Mouse (Mus musculus) kidney, adult 11 months (tissue): ENCODE results near the gene Erv3.

ENCODE experiments used
- DNase-seq: peaks from one replicate; pipeline ENCODE4 v3.0.0; 2022

Gene Erv3

GRCm38 (mm10) chr2:131859721-131860120 lies at the start of gene Erv3:
Gene Erv3 (minus strand): TSS chr2:131859747.
- DNase-seq = no peak

DNA sequence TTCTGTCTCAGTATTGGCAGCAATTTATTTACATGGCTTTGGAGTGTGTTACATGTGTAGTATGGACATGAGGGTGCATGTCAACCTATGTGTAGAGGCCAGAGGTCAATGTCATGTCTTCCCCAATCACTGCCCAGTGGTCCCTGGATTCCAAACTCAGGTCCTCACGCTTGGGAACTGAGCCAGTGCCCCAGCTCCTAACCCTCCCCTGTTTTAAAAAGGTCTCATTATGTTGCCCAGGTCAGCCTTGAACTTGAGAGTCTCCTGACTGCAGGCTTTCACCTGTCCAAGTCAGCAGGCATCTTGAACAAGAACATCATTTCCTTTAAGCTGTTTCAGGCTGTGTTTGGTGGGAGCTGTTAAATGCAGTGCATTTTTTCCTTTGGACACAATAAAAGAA lies 49.4 kb upstream of the Erv3 start:
- DNase-seq = peak; percentile 26

GRCm38 (mm10) chr2:131908351-131908861 lies 48.9 kb upstream of the Erv3 start:
- peak; percentile 66 for DNase-seq

DNA sequence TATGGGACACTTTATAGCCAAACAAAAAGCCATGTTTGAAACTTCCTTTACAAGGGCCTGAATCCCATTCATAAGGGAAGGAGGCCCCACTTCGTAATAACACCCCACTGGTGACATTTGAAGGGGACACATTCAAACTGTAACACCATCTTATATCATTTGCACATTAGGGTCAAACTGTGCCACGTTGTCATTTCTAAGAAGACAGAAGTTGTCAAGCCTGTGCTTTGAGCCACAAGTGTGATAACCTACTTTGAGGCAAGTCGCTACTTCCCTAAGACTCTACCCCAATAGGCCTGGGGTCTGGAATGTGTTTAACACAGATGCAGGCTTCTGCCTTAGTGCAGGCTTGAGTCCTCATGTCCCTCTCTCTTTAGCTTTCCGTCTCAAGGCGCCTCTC lies 47.8 kb upstream of the Erv3 start:
- DNase-seq = no peak

DNA sequence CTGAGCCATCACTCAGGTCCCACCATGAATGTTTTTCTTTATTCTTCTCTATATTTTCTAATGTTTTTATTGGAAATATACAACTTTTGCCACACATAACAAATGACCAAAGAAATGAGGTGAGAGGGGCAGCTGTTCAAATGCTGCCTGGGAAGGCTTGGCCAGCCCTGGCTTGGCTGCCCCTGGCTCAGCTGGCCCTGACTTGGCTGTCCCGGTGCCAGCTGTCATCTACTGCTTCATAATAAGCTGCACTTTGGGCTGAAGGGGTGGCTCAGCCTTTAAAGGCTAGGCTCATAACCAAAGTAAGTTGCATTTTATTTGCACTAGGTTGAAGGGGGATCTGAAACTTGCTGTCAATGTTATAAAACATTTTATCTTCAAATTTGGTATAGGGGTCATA lies 47.3 kb upstream of the Erv3 start:
- peak; percentile 47 for DNase-seq

- no peak for DNase-seq
Measured at GRCm38 (mm10) chr2:131906266-131906665, 46.7 kb upstream of the Erv3 start.

- no peak for DNase-seq
Measured at GRCm38 (mm10) chr2:131905776-131906175, 46.2 kb upstream of the Erv3 start.

DNA sequence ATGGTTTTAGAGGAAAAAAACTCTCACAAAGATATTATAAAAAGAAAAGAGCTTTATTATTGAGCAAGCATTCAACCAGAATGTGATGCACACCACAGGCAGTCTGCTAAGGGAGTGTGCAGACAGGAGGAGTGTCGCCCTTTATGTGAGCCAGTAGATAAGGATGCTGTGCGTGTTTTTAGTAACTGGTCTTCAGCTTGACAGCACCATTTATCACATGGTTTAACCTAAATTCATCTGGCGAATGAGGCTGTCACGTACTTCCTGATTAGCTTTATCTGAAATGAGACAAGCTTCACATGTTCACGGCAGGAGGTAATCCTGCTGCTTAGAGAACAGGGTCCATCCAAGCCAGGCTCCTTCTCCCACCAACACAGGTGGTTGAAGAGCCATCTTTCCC lies 45.5 kb upstream of the Erv3 start:
- DNase-seq = no peak

- DNase-seq = no peak
Measured at GRCm38 (mm10) chr2:131902867-131903266, 43.3 kb upstream of the Erv3 start.

DNA sequence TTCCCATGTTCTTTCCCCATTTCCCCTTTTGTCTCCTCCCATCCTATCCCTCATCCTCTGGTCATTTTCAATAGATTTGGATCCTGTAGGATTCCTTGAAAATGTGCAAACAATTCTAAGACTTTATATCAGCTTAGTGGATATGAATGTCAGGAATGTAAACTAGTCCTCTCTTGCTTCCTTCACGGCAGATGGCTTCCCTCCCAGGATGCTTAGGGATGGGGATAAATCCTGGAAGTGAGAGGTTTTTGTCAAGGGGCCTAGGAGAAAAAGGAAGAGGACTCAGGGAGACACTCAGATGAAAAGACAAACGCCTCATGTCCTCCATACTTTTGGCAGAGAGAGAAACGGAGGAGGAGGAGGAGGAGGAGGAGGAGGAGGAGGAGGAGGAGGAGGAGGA lies 42.9 kb upstream of the Erv3 start:
- DNase-seq = no peak

- no peak for DNase-seq
Measured at GRCm38 (mm10) chr2:131897336-131898109, 38.0 kb upstream of the Erv3 start.

GRCm38 (mm10) chr2:131896011-131896410 lies 36.5 kb upstream of the Erv3 start:
- DNase-seq = no peak

DNA sequence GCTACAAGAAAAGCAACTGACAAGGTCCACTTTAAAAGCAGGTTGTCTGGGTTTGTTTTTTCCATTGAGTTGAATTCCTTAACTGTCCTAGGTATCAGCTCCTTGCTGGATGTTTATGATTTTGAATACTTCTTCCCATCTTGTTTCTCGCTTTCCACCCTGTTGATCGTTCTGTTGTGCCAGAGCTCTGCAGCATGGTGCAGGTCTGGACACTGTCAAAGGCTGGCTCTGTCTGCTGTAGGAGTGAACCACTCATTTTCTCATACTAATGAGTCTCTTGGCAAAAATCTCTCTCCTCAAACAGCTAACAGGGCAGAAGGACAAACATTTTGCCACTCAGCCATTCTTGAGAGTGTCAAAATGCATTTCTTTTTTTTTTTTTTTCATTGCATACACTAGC lies 35.6 kb upstream of the Erv3 start:
- DNase-seq = no peak

GRCm38 (mm10) chr2:131892534-131892933 lies 33.0 kb upstream of the Erv3 start:
- DNase-seq = no peak

DNA sequence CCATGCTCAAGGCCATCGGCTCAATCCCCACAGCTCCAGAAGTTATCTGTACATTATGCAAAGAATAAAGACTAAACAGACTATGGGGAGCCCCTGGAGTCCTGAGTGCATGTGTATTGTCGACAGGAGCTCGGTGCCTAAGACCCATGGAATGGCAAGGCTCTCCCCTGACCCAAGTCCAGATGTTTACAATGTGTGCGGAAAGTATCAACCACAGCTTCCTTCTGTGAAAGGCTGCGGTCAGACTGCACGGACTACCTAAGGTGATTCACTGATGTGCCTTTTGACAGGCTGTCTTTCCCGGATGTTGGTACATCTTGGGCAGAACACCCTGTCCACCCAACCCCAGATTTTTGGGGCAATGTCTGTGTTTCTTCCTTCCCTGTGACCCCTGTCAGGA lies 28.7 kb upstream of the Erv3 start:
- no peak for DNase-seq

- DNase-seq = no peak
Measured at GRCm38 (mm10) chr2:131886503-131887160, 27.1 kb upstream of the Erv3 start.

- no peak for DNase-seq
Measured at GRCm38 (mm10) chr2:131883136-131883535, 23.6 kb upstream of the Erv3 start.

GRCm38 (mm10) chr2:131881766-131882165 lies 22.2 kb upstream of the Erv3 start:
- DNase-seq = peak; percentile 28

GRCm38 (mm10) chr2:131876551-131877265 lies 17.2 kb upstream of the Erv3 start:
- no peak for DNase-seq

DNA sequence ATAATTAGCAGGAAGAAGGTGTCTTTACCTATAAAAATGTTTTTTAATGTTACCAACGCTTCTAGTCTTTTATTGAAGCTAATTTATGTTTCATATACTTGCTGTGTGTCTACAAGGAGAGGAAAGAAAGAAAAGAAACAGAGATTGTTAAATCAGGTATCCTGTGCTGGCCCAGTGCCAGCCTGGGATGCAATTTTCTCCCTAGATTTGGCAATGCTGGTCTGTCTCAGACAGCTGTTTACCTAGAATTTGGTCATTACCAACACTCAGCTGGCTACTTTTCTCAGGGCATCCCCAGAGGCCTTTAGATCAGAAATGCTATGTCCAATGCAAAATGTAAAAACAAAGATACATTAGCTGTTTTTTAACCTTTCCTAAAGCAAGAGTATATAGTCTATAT lies 13.8 kb upstream of the Erv3 start:
- DNase-seq = no peak

DNA sequence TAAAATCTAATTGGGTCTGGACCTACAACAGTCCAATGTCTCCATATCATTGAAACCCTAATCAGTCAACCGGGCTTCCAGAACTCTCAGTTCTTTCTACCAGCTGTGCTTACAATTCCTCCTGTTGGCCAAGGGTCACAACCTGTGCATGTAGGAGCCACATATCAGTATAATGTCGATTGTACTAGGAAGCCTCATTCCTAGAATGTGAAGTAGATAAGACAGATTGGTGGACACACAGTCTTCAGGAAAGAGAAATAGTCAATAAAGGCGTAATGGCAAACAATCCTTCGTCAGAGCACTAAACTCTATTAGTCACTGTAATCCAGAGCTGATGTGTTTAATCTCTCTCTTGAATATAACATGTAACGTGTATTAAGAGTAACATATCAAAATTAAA lies 9.4 kb upstream of the Erv3 start:
- DNase-seq = no peak

GRCm38 (mm10) chr2:131866676-131867075 lies 7.1 kb upstream of the Erv3 start:
- DNase-seq = no peak

DNA sequence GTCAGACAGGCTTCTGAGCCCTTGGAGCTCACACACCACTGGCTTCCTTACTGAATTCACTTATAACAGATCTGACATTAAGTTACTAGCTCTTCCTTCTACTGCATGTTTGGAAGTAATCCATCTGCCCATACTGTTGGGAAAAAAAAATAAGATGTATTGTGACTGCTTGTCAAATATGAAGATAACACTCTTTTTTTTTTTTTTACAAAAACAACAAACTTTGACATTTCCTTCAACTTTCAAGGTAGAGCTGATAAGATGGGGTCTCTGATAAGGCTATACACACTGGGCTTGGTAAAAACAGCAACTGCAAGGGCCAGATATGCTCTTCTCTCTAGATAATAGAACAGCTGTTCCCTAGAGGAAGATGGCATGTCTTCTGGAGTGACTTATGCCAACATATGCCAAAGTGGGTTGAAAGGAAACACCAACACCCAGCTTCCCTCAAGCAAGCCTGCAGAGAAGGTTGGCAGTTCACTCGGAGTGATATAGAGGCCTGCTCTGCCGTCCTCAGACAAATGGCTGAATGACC lies 4.8 kb upstream of the Erv3 start:
- DNase-seq = no peak

DNA sequence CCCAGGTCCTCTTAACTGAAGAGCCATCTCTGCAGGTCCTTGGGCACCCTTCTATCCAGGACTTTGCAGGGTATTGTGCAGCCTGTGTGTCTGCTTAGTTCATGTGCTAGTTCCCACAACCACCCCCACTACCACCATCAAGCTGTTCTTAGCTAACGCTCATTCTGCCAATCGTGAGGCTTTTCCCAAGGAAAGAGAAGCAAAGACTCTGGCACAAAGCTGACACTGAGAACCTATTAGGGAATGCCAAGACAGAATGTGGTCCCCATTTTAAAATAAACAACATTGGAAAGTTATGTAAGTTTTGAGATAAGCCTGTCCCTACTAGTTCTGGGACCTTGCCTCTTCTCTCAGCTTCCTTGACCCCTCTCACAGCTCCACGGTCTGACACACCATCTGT lies 3.9 kb upstream of the Erv3 start:
- no peak for DNase-seq
